Mouse (Mus musculus) cerebellum, adult 2 months (tissue): ENCODE data around the gene Gucy2g.

Experiments
- CTCF ChIP-seq: fragments of 200-500 bp; IDR thresholded peaks from 2 replicates; pipeline ENCODE4 v1.5.1; 2011; ENCODE audit warnings: low read depth, mild to moderate bottlenecking, control low read depth, low read length, moderate library complexity, borderline replicate concordance; ENCODE audit not compliant: insufficient read depth
- POLR2A ChIP-seq: fragments of 200-500 bp; IDR thresholded peaks from 2 replicates; pipeline ENCODE4 v1.6.1; 2011; ENCODE audit warnings: low read length, control low read depth, borderline replicate concordance; ENCODE audit not compliant: insufficient read depth

DNA sequence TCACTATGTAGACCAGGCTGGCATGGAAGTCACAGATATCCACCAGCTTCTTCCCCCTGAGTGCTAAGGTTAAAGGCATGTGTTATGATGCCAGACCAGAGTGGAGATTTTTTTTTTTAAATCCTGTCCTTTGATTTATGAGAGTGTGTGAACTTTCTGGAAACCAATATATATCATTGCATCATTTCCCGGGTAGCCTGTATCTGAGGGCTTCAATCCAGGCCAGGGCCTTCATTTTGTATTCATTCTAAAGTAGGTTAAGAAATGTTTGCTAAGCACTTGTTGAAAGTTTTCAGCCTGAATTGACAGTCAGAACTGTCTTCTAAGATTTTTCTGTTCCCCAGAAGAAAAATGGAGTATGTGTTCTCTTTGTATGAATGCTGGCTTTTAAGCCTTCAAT is 69.5 kb downstream of the Gucy2g start:
- no peak for TF ChIP-seq CTCF
- no peak for TF ChIP-seq POLR2A
